Mouse (Mus musculus): ENCODE results near the gene Acsbg1. TPM values are rescaled to one million over a fixed set of nuclear protein-coding genes. Genes with fewer than 3 reads are reported as not detected.

Acsbg1 gene
- polyA plus RNA-seq, 1 experiment from 2014 or later: 0.32 TPM

- Histone ChIP-seq H3K4me2 (no peak overlapping the region), H3K9me3 (ENCODE audit: low read depth, low read length) (no peaks in the 10 kb centered on the region), H3K9ac (no peak overlapping the region), H3K4me1 (ENCODE audit: insufficient read depth) (no peaks in the 10 kb centered on the region), H3K27me3 (ENCODE audit: insufficient read depth, low read length) (no peaks in the 10 kb centered on the region), H3K4me3 (ENCODE audit: low read depth, low read length) (no peak overlapping the region), H3K36me3 (ENCODE audit: insufficient read depth) (no peaks in the 10 kb centered on the region), H3K27ac (ENCODE audit: low read depth) (no peak overlapping the region)
- no peak for ATAC-seq (ENCODE audit: insufficient read depth)
- TF ChIP-seq CTCF (IDR thresholded peaks at IDR 0.05; ENCODE audit: low read depth): no peak
- DNase-seq: no peak
- WGBS: 45% methylated on average over 14 of the region's 14 CpGs
Measured at GRCm38 (mm10) chr9:54687246-54688236, 25.9 kb upstream of the Acsbg1 start.

GRCm38 (mm10) chr9:54683814-54684605 lies 22.3 kb upstream of the Acsbg1 start:
- no peaks in the 10 kb centered on the region for H3K4me1 ChIP-seq (ENCODE audit: insufficient read depth)
- no peaks in the 10 kb centered on the region for H3K36me3 ChIP-seq (ENCODE audit: insufficient read depth)
- ATAC-seq (ENCODE audit: insufficient read depth): no peak
- no peak overlapping the region for H3K4me3 ChIP-seq (ENCODE audit: low read depth, low read length)
- 62% methylated on average over 7 of the region's 7 CpGs for WGBS
- H3K9me3 ChIP-seq (ENCODE audit: low read depth, low read length): no peaks in the 10 kb centered on the region
- TF ChIP-seq CTCF (IDR thresholded peaks at IDR 0.05; ENCODE audit: low read depth): no peak
- H3K4me2 ChIP-seq: no peak overlapping the region
- no peak overlapping the region for H3K27ac ChIP-seq (ENCODE audit: low read depth)
- H3K27me3 ChIP-seq (ENCODE audit: insufficient read depth, low read length): no peaks in the 10 kb centered on the region
- H3K9ac ChIP-seq: no peak overlapping the region
- DNase-seq: no peak

DNA sequence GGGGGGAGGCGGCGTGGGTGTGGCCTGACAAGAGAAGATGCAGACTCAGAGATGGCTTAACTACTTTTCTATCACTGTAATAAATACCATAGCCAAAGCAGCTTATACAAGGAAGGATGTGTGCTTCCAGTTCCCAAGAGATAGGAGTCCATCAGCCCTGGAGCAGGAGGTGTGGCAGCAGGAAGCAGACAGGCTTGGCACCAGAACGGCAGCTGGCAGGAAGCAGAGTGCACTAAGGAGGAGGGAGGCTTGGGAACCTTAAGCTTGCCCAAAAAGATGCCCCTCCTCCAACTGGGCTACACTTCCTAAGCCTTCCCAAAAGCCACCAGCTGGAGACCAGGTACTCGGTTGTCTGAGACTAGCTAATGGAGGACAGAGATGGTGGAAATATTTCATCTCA lies 21.2 kb upstream of the Acsbg1 start:
- Histone ChIP-seq H3K4me3 (ENCODE audit: low read depth, low read length) (no peak overlapping the region), H3K27me3 (ENCODE audit: insufficient read depth, low read length) (no peaks in the 10 kb centered on the region), H3K9ac (no peak overlapping the region), H3K36me3 (ENCODE audit: insufficient read depth) (no peaks in the 10 kb centered on the region), H3K4me1 (ENCODE audit: insufficient read depth) (no peaks in the 10 kb centered on the region), H3K27ac (ENCODE audit: low read depth) (no peak overlapping the region), H3K4me2 (no peak overlapping the region), H3K9me3 (ENCODE audit: low read depth, low read length) (no peaks in the 10 kb centered on the region)
- WGBS: 57% methylated on average over 2 of the region's 4 CpGs
- ATAC-seq (ENCODE audit: insufficient read depth) (no peak), DNase-seq (no peak)
- TF ChIP-seq CTCF (IDR thresholded peaks at IDR 0.05; ENCODE audit: low read depth): no peak

DNA sequence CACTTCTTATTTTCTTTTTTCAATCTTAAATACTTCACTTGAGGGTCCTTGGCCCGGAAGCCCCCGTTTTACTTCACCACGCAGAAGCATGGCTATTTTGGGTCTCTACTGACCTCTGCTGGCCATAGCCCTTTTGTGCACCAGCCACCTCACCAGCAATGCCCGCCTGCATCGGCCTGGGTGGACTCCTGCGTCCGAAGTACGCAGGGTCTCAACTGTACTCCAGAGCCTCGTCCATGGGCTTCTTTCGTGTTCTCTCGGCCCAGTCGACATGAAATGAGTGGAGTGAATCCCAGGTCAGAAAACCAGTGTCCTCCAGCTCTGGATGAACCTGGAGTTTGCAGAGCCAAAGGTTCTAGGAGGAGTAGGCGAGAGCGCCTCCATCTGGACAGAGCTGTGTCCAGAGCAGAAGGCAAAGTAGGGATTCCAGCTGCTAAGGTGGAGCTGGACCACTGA lies 14.9 kb upstream of the Acsbg1 start:
- H3K4me1 ChIP-seq (ENCODE audit: insufficient read depth): no peaks in the 10 kb centered on the region
- DNase-seq (peak; percentile 90), ATAC-seq (ENCODE audit: insufficient read depth) (peak; percentile 64)
- TF ChIP-seq CTCF (IDR thresholded peaks at IDR 0.05; ENCODE audit: low read depth): peak; percentile 85
- peak overlapping the region; percentile 6; the same call in 1 of the 2 replicates for H3K4me3 ChIP-seq (ENCODE audit: low read depth, low read length)
- no peaks in the 10 kb centered on the region for H3K36me3 ChIP-seq (ENCODE audit: insufficient read depth)
- peak overlapping the region; percentile 59 for H3K4me2 ChIP-seq
- 0 out of 2 replicates have a peak, but pooled peaks cover 2% of the 10 kb centered on the region for H3K27me3 ChIP-seq (ENCODE audit: insufficient read depth, low read length)
- 0 out of 2 replicates have a peak overlapping the region, but pooled peaks have one; percentile 6 for H3K9ac ChIP-seq
- H3K27ac ChIP-seq (ENCODE audit: low read depth): no peak overlapping the region
- H3K9me3 ChIP-seq (ENCODE audit: low read depth, low read length): no peaks in the 10 kb centered on the region
- WGBS: 2% methylated on average over 14 of the region's 14 CpGs

GRCm38 (mm10) chr9:54673887-54674286 lies 12.2 kb upstream of the Acsbg1 start:
- Histone ChIP-seq H3K4me1 (ENCODE audit: insufficient read depth) (no peaks in the 10 kb centered on the region), H3K27me3 (ENCODE audit: insufficient read depth, low read length) (0 out of 2 replicates have a peak, but pooled peaks cover 2% of the 10 kb centered on the region), H3K4me2 (no peak overlapping the region), H3K9ac (no peak overlapping the region), H3K9me3 (ENCODE audit: low read depth, low read length) (no peaks in the 10 kb centered on the region), H3K36me3 (ENCODE audit: insufficient read depth) (no peaks in the 10 kb centered on the region), H3K4me3 (ENCODE audit: low read depth, low read length) (no peak overlapping the region), H3K27ac (ENCODE audit: low read depth) (no peak overlapping the region)
- WGBS: 69% methylated on average over 13 of the region's 13 CpGs
- ATAC-seq (ENCODE audit: insufficient read depth) (peak; percentile 55; the same call in 1 of the 2 replicates), DNase-seq (peak; percentile 75)
- TF ChIP-seq CTCF (IDR thresholded peaks at IDR 0.05; ENCODE audit: low read depth): no peak

GRCm38 (mm10) chr9:54671962-54672361 lies 10.3 kb upstream of the Acsbg1 start:
- TF ChIP-seq CTCF (IDR thresholded peaks at IDR 0.05; ENCODE audit: low read depth): no peak

More at GRCm38 (mm10) chr9:54671962-54672361, 10.3 kb upstream of the Acsbg1 start:
- Histone ChIP-seq H3K9me3 (ENCODE audit: low read depth, low read length) (no peaks in the 10 kb centered on the region), H3K36me3 (ENCODE audit: insufficient read depth) (no peaks in the 10 kb centered on the region), H3K4me3 (ENCODE audit: low read depth, low read length) (no peak overlapping the region), H3K4me2 (no peak overlapping the region), H3K27ac (ENCODE audit: low read depth) (no peak overlapping the region), H3K9ac (no peak overlapping the region), H3K4me1 (ENCODE audit: insufficient read depth) (no peaks in the 10 kb centered on the region), H3K27me3 (ENCODE audit: insufficient read depth, low read length) (no peaks in the 10 kb centered on the region)
- 81% methylated on average over 3 of the region's 3 CpGs for WGBS
- no peak for DNase-seq
- ATAC-seq (ENCODE audit: insufficient read depth): no peak
